Mouse (Mus musculus) neural tube, embryonic 11.5 days (tissue): Measurements from ENCODE around the gene Ackr2. TPM values are rescaled to one million over a fixed set of nuclear protein-coding genes. Genes with fewer than 3 reads are reported as not detected.

Experiments
- ATAC-seq: fragments of 200-750 bp; cut with Nextera tagmentation; 2 replicates; pipeline ENCODE4 v1.8.0; 2017; ENCODE audit warnings: moderate number of reproducible peaks, mild to moderate bottlenecking, moderate TSS enrichment, moderate library complexity; ENCODE audit not compliant: insufficient read depth, low FRiP score, low TSS enrichment
- DNase-seq: peaks from one replicate; pipeline ENCODE4 v3.0.0-alpha.2; 2015; ENCODE audit warnings: low spot score
- H3K27ac ChIP-seq: fragments of 300-500 bp; sonication (generic); 2 replicates; pipeline ENCODE4 v1.5.1; 2014; ENCODE audit warnings: low read depth, mild to moderate bottlenecking, low read length
- H3K27me3 ChIP-seq: fragments of 300-500 bp; sonication (generic); 2 replicates; pipeline ENCODE4 v1.6.1; 2014; ENCODE audit warnings: mild to moderate bottlenecking, low read length, mixed read lengths; ENCODE audit not compliant: control insufficient read depth, insufficient read depth
- H3K36me3 ChIP-seq: fragments of 300-500 bp; sonication (generic); 2 replicates; pipeline ENCODE4 v1.6.1; 2014; ENCODE audit warnings: mild to moderate bottlenecking, low read length, moderate library complexity, mixed read lengths; ENCODE audit not compliant: control insufficient read depth, insufficient read depth
- H3K4me1 ChIP-seq: fragments of 300-500 bp; sonication (generic); 2 replicates; pipeline ENCODE4 v1.6.1; 2014; ENCODE audit warnings: low read length, mixed read lengths; ENCODE audit not compliant: control insufficient read depth, insufficient read depth
- H3K4me2 ChIP-seq: fragments of 300-500 bp; sonication (generic); 2 replicates; pipeline ENCODE4 v1.6.1; 2014; ENCODE audit warnings: low read depth, mild to moderate bottlenecking, moderate library complexity
- H3K4me3 ChIP-seq: fragments of 300-500 bp; sonication (generic); 2 replicates; pipeline ENCODE4 v1.5.1; 2014; ENCODE audit warnings: low read depth, low read length
- H3K9ac ChIP-seq: fragments of 300-500 bp; sonication (generic); 2 replicates; pipeline ENCODE4 v1.6.1; 2014; ENCODE audit warnings: mild to moderate bottlenecking, low read length
- H3K9me3 ChIP-seq: fragments of 300-500 bp; sonication (generic); 2 replicates; pipeline ENCODE4 v1.6.1; 2016; ENCODE audit warnings: low read length; ENCODE audit not compliant: control insufficient read depth
- WGBS: fragments of 180-500 bp; shearing (Covaris S2); extraction: QIAGEN DNeasy Blood & Tissue Kit; methylation state at CpG from one replicate; pipeline ENCODE4 v1.1.7; 2014; 5-methylcytosine and 5-hydroxymethylcytosine counted together
- polyA plus RNA-seq: library from polyadenylated mRNA; unstranded; fragments of >200 nt; fragmentation: Nextera tagmentation; extraction: Ambion mirVana; gene quantifications from 2 replicates; pipeline ENCODE4 v1.2.1, GENCODE M21; 2014

The Ackr2 gene
- polyA plus RNA-seq, 1 experiment from 2014 or later = 1.1 TPM

DNA sequence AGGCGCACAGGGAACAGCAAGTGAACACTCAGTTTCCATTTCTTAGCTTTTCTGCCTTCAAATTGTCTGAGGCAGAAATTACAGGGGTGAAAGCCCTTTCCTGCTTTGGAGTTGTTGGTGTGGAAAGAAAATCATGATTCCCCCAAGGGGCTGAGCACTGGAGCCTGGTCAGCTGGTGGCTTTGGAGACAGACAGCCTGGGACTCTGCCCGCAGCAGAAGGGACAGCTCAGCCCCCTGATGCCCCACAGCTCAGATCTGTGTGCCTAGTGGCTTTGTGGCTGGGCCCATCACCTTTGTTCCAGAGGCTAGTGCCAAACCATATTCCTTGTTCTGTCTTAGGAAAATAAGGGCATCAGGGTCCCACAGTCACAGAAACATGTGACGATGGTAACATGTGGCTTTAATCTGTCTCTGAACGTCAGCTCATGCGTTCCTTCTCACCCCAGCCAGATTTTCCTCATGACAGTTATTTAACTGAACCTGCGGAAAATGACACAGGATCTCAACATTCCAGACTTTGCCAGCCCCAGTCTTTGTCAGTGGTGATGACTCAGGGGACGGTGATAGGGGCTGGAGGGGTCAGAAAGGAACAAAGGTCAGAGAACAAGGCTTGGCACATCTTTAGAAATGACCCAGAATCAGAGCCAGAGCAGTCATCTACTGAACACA, 61.9 kb downstream of the Ackr2 start:
- WGBS = 54% methylated on average over 7 of the region's 7 CpGs
- no peak overlapping the region for H3K27ac ChIP-seq

More for the DNA sequence above, 61.9 kb downstream of the Ackr2 start:
- Histone ChIP-seq H3K4me1 (no peaks in the 10 kb centered on the region), H3K9ac (no peak overlapping the region), H3K4me3 (no peak overlapping the region), H3K9me3 (no peaks in the 10 kb centered on the region), H3K36me3 (no peaks in the 10 kb centered on the region), H3K4me2 (no peak overlapping the region), H3K27me3 (no peaks in the 10 kb centered on the region)
- DNase-seq (no peak), ATAC-seq (no peak)

Other genes starting within 250 kb of the Ackr2 start
- gene Sec22c, start 192.9 kb upstream of the Ackr2 start, polyA plus RNA-seq = 14.2 and 17.4 TPM in 2 replicates
- gene Ss18l2, start 188.0 kb upstream of the Ackr2 start, polyA plus RNA-seq = 134 and 135 TPM in 2 replicates
- 56.9 and 61.7 TPM in 2 replicates for gene Nktr, start 179.2 kb upstream of the Ackr2 start, polyA plus RNA-seq
- gene Zfp651, start 139.0 kb upstream of the Ackr2 start, polyA plus RNA-seq = 6.7 and 7.0 TPM in 2 replicates
- gene Klhl40, start 120.7 kb upstream of the Ackr2 start, polyA plus RNA-seq = 3.6 and 4.6 TPM in 2 replicates
- gene Hhatl, start 105.8 kb upstream of the Ackr2 start, polyA plus RNA-seq = 0.13 TPM in 1 of 2 replicates, not detected in the other
- gene Ccdc13, start 58.9 kb upstream of the Ackr2 start, polyA plus RNA-seq = 2.4 and 3.6 TPM in 2 replicates
- gene Higd1a, start 40.0 kb upstream of the Ackr2 start, polyA plus RNA-seq = 151 and 156 TPM in 2 replicates
- gene Cyp8b1, start 17.9 kb downstream of the Ackr2 start, polyA plus RNA-seq = not detected in 2 replicates
- 0.66 and 0.81 TPM in 2 replicates for gene Fam198a, start 52.6 kb downstream of the Ackr2 start, polyA plus RNA-seq
- 12.2 and 13.3 TPM in 2 replicates for gene Pomgnt2, start 98.8 kb downstream of the Ackr2 start, polyA plus RNA-seq
- 30.6 and 33.2 TPM in 2 replicates for gene Snrk, start 218.9 kb downstream of the Ackr2 start, polyA plus RNA-seq